Comparison of ENCODE assay signal across 7 mouse cellular contexts in genomic region chr4:150272725-150273124, GRCm38 (mm10). TPM values are rescaled to one million over a fixed set of nuclear protein-coding genes. Genes with fewer than 3 reads are reported as not detected.
A peak's percentile ranks its signal among the peaks of the same experiment; 100 is the strongest.
DNase-seq lines count a peak whose midpoint lies in the region; ATAC-seq and TF ChIP-seq lines count a peak whose summit lies in the region.

No protein-coding gene starts in this region.

- H3K9me3 ChIP-seq in heart, embryonic 16.5 days (replicated peaks; ENCODE audit: control insufficient read depth, low read length) = no peaks in the 10 kb centered on the region
- no peaks in the 10 kb centered on the region for H3K9me3 ChIP-seq in stomach, postnatal 0 days (ENCODE audit: control insufficient read depth, low read length)

- peak overlapping the region; percentile 43 for H3K4me2 ChIP-seq in heart, embryonic 16.5 days (ENCODE audit: low read depth, low read length)
- no peak overlapping the region; the same call in 1 of the 2 replicates for H3K4me2 ChIP-seq in stomach, postnatal 0 days (replicated peaks; ENCODE audit: low read depth)

- TF ChIP-seq EP300 in stomach, postnatal 0 days (optimal IDR thresholded peaks at IDR 0.05) = no peak

- no peaks in the 10 kb centered on the region for H3K36me3 ChIP-seq in heart, embryonic 16.5 days (ENCODE audit: control insufficient read depth, insufficient read depth)
- no peaks in the 10 kb centered on the region for H3K36me3 ChIP-seq in stomach, postnatal 0 days (ENCODE audit: control insufficient read depth, insufficient read depth, low read length)

- TF ChIP-seq CTCF in embryonic fibroblast, embryonic 13.5 days (IDR thresholded peaks at IDR 0.05; ENCODE audit: borderline replicate concordance, insufficient read depth, low read length) = no peak
- TF ChIP-seq CTCF in stomach, postnatal 0 days (IDR thresholded peaks at IDR 0.05; ENCODE audit: low read depth) = no peak

- H3K9ac ChIP-seq in heart, embryonic 16.5 days (ENCODE audit: low read length) = peak overlapping the region; percentile 50
- H3K9ac ChIP-seq in stomach, postnatal 0 days (ENCODE audit: low read length) = peak overlapping the region; percentile 43

- peaks cover 32% of the 10 kb centered on the region for H3K4me1 ChIP-seq in embryonic fibroblast, embryonic 13.5 days (ENCODE audit: control insufficient read depth, insufficient read depth, low read length)
- peaks cover 26% of the 10 kb centered on the region for H3K4me1 ChIP-seq in heart, embryonic 16.5 days (ENCODE audit: control insufficient read depth, insufficient read depth, low read length)
- H3K4me1 ChIP-seq in stomach, postnatal 0 days (replicated peaks; ENCODE audit: control insufficient read depth, insufficient read depth) = peaks cover 4% of the 10 kb centered on the region; the same call in 1 of the 2 replicates

- H3K27ac ChIP-seq in embryonic fibroblast, embryonic 13.5 days (ENCODE audit: insufficient read depth, low read length) = peak overlapping the region; percentile 62
- H3K27ac ChIP-seq in heart, embryonic 16.5 days (ENCODE audit: low read length) = peak overlapping the region; percentile 73
- peak overlapping the region; percentile 49 for H3K27ac ChIP-seq in stomach, postnatal 0 days (replicated peaks)

- peak; percentile 41 for ATAC-seq in heart, embryonic 16.5 days (replicated peaks; ENCODE audit: extremely low read depth, insufficient read depth, low FRiP score)
- peak; percentile 72 for ATAC-seq in stomach, postnatal 0 days (ENCODE audit: low FRiP score, low TSS enrichment)

- no peak for TF ChIP-seq POLR2A in embryonic fibroblast, embryonic 13.5 days (IDR thresholded peaks at IDR 0.05; ENCODE audit: low read depth, low read length)

- peak; percentile 93 for DNase-seq in NIH3T3 (ENCODE audit: low read depth)
- DNase-seq in kidney, postnatal 14 days = peak; percentile 89
- DNase-seq in lung, postnatal 25 days (ENCODE audit: low spot score) = peak; percentile 79
- DNase-seq in stomach, postnatal 0 days (ENCODE audit: low spot score) = peak; percentile 40
- no peak for DNase-seq in testis, postnatal 14 days (ENCODE audit: low spot score)

- no peak overlapping the region for H3K4me3 ChIP-seq in embryonic fibroblast, embryonic 13.5 days (ENCODE audit: insufficient read depth, low read length)
- H3K4me3 ChIP-seq in heart, embryonic 16.5 days (ENCODE audit: low read length) = no peak overlapping the region
- H3K4me3 ChIP-seq in stomach, postnatal 0 days (ENCODE audit: low read depth, low read length) = no peak overlapping the region

- no peaks in the 10 kb centered on the region for H3K27me3 ChIP-seq in heart, embryonic 16.5 days (ENCODE audit: control insufficient read depth, insufficient read depth, low read length)
- H3K27me3 ChIP-seq in stomach, postnatal 0 days (ENCODE audit: control insufficient read depth, insufficient read depth, low read length) = no peaks in the 10 kb centered on the region

- WGBS in heart, embryonic 16.5 days = 10% methylated on average over 9 of the region's 9 CpGs
- WGBS in stomach, postnatal 0 days = 3% methylated on average over 9 of the region's 9 CpGs

RNA-seq across cellular contexts. Expression of gene Rere, which starts 8.7 kb away (rescaled TPM):
- polyA plus RNA-seq in embryonic fibroblast, embryonic 13.5 days (2011; ENCODE audit: insufficient read length, low read depth, missing spikeins) = 47.2 and 59.0 TPM in 2 replicates
- 18.0 and 18.5 TPM in 2 replicates for polyA plus RNA-seq in heart, embryonic 16.5 days (2015; fragmentation: Nextera tagmentation; extraction: Ambion mirVana)
- polyA plus RNA-seq in stomach, postnatal 0 days (2015; fragmentation: Nextera tagmentation; extraction: Ambion mirVana) = 8.3 and 12.2 TPM in 2 replicates

RNA-seq across cellular contexts. Expression of gene Eno1, which starts 36.2 kb away (rescaled TPM):
- 672 and 858 TPM in 2 replicates for polyA plus RNA-seq in embryonic fibroblast, embryonic 13.5 days (2011; ENCODE audit: insufficient read length, low read depth, missing spikeins)
- 1,672 and 1,922 TPM in 2 replicates for polyA plus RNA-seq in heart, embryonic 16.5 days (2015; fragmentation: Nextera tagmentation; extraction: Ambion mirVana)
- polyA plus RNA-seq in stomach, postnatal 0 days (2015; fragmentation: Nextera tagmentation; extraction: Ambion mirVana) = 636 and 733 TPM in 2 replicates
